Mouse (Mus musculus) olfactory bulb, adult 2 months (tissue): ENCODE data around the gene Cox6b2. TPM values are rescaled to one million over a fixed set of nuclear protein-coding genes. Genes with fewer than 3 reads are reported as not detected.
A peak's percentile ranks its signal among the peaks of the same experiment; 100 is the strongest.

ENCODE experiments used
- H3K27ac ChIP-seq: fragments of 200-500 bp; 2 replicates; pipeline ENCODE4 v1.5.1; 2012; ENCODE audit warnings: low read depth, low read length; ENCODE audit not compliant: insufficient read depth
- H3K4me1 ChIP-seq: fragments of 200-500 bp; 2 replicates; pipeline ENCODE4 v1.6.1; 2012; ENCODE audit warnings: low read length; ENCODE audit not compliant: control insufficient read depth, insufficient read depth
- H3K4me3 ChIP-seq: fragments of 200-500 bp; 2 replicates; pipeline ENCODE4 v1.5.1; 2012; ENCODE audit warnings: mild to moderate bottlenecking, low read depth, low read length, moderate library complexity; ENCODE audit not compliant: insufficient read depth
- CTCF ChIP-seq: fragments of 200-500 bp; IDR thresholded peaks from 2 replicates; pipeline ENCODE4 v1.5.1; 2012; ENCODE audit warnings: low read depth, mild to moderate bottlenecking, low read length, moderate library complexity; ENCODE audit not compliant: insufficient read depth
- POLR2A ChIP-seq: fragments of 200-500 bp; IDR thresholded peaks from 2 replicates; pipeline ENCODE4 v1.6.1; 2012; ENCODE audit warnings: mild to moderate bottlenecking, low read depth, low read length, moderate library complexity; ENCODE audit not compliant: insufficient read depth
- WGBS: fragments of 180-500 bp; shearing (Covaris S2); methylation state at CpG from one replicate; pipeline ENCODE4 v1.1.7; 2018; 5-methylcytosine and 5-hydroxymethylcytosine counted together
- polyA plus RNA-seq: library from polyadenylated mRNA; stranded (reverse); fragments of >200 nt; gene quantifications from 2 replicates; pipeline ENCODE4 v1.2.4, GENCODE M21; 2012; ENCODE audit warnings: low replicate concordance; ENCODE audit not compliant: missing spikeins, insufficient read depth, insufficient read length

Cox6b2 gene
- not detected in 2 replicates for polyA plus RNA-seq

DNA sequence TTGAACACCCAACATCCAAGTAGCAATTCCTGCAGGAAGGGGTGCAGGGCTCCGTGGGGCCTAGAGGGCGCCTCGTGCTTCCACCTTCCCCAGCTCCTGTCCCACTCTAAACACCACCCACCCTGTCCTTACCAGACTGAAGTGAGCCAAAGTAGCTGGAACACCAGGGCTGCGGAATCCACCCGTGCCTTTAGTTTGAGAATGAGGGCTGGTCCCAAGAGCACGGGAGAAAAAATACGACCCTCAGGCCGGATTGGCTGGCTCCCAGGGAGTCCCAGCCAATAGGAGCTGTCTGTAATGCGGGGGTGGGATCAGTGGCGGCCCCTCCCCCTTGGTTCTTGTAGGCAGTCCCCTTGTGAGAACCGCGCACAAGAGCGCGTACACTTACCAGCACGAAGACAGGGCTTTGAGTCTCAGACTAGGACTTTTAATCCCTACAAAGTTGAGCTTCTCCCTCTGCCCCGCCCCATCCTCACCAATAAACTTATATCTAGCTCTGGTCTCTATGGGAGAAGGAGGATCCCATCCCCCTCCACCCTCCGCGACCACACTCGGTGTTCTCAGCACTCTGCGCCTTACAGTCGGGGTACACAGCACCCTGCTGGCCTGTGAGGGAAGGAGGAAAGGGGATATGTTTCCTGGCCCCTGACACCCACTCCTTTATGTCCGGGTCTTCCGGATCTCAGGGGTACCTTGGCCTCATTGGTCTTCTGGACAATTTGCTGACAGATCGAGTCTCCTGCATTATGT is at the start of gene Cox6b2:
Gene Cox6b2 (minus strand): TSS at position 274 of the 750 bp plus-strand sequence.
- peak within 1 kb of the TSS; percentile 14 for H3K4me3 ChIP-seq
- no peak within 1 kb of the TSS for H3K27ac ChIP-seq
- WGBS = 6% methylated on average over 24 of the region's 24 CpGs

DNA sequence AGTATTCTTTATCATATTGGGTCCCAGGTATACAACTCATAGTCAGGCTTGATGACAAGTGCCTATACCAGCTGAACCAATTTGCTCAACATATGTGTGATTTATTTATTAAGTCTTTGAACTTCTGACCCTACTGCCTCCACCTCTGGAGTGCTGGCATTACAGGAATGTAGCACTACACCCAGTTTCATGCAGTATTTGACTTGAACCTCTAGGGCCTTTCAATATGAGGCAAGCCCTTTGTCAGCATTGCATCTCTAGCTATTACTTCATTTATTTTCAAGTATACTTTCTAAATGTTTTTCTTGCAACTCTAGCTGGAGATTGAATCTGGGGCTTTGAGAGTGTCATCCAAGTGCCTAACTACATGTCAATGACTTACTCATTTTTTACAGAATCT is 49.4 kb upstream of the Cox6b2 start:
- H3K27ac ChIP-seq = no peak overlapping the region
- no peak overlapping the region for H3K4me3 ChIP-seq
- TF ChIP-seq CTCF (no peak), POLR2A (no peak)
- H3K4me1 ChIP-seq = no peaks in the 10 kb centered on the region

More for the DNA sequence above, at the start of gene Cox6b2:
- TF ChIP-seq POLR2A (no peak), CTCF (no peak)
- H3K4me1 ChIP-seq = peaks cover 19% of the 10 kb centered on the region

DNA sequence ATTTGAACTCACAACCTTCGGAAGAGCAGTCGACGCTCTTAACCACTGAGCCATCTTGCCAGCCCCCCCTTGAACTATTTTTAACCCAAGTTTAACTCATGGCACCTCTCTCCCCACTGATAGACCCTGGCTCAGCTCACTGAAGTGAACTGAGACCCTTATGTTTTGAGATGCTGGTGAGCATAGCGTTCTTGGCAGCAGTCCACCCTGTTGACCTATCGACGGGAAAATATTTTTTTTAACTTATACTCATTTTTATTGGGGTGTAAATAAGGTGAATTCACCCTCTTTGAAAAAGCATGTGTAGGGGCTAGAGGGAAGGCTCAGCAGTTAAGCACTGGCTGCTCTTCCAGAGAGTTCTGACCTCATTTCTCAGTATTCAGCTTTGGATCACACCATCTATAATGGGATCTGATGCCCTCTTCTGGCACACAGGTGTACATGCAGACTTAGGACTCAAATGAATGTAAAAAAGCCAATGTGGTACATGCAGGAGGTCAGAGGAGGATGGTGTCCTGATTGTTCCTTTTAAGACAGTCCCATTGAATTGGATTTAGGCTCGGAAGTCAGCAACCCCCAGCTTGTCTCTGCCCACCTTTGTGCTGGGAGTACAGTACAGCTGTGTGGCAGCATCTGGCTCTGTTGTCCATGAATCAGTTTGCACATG is 43.0 kb upstream of the Cox6b2 start:
- H3K4me3 ChIP-seq = no peak overlapping the region
- H3K4me1 ChIP-seq = peaks cover 7% of the 10 kb centered on the region
- 57% methylated on average over 7 of the region's 7 CpGs for WGBS
- TF ChIP-seq CTCF (no peak), POLR2A (no peak)
- no peak overlapping the region for H3K27ac ChIP-seq

DNA sequence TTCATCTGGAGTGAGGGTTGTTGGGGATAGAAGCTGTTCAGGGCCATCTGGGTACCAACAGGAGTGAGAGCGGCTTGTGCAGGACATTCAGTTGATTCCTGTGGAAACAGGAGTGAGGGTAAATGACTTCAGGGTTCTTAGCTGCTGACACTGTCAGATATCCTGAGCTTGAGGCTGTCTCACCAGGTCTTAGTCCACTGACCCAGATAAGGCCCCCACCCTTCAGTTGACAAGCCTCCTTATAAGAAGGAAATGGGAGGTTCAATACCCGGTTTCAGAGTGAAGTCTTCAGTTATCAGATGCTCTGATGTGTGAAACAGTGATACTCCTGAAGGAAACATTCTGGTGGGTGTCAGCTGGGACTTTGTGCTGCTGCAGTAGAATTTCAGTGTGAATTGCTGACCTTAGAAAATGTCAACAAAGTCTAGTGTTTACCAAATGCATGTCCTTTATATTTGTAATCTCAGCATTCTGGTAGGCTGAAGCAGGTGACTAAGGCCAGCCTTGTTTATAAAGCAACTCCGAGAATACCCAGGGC is 41.8 kb upstream of the Cox6b2 start:
- Histone ChIP-seq H3K27ac (no peak overlapping the region), H3K4me1 (peaks cover 7% of the 10 kb centered on the region), H3K4me3 (no peak overlapping the region)
- no peak for TF ChIP-seq CTCF
- no peak for TF ChIP-seq POLR2A
- 84% methylated on average over 3 of the region's 3 CpGs for WGBS

DNA sequence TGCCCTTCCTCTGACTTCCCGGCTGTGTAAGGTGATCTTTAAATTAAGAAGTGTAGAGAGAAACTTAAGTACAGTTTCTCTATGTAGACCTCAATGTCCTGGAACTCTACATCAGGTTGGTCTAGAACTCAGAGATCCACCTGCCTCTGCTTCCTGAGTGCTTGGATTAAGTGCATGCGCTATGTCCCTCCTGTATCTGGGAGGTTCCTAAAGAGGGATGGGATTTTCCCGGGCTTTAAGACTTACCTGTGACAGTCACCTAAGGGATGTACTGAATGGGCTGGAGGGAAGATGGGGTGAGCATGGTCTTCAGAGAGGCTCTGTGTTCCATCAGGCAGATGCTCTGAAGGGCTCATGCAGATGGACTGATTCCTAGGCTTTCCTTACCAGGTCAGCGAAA is 40.8 kb upstream of the Cox6b2 start:
- H3K4me1 ChIP-seq = peaks cover 12% of the 10 kb centered on the region
- peak overlapping the region; percentile 91 for H3K4me3 ChIP-seq
- TF ChIP-seq CTCF (no peak), POLR2A (no peak)
- H3K27ac ChIP-seq = no peak overlapping the region
- WGBS = 47% methylated on average over 4 of the region's 4 CpGs

DNA sequence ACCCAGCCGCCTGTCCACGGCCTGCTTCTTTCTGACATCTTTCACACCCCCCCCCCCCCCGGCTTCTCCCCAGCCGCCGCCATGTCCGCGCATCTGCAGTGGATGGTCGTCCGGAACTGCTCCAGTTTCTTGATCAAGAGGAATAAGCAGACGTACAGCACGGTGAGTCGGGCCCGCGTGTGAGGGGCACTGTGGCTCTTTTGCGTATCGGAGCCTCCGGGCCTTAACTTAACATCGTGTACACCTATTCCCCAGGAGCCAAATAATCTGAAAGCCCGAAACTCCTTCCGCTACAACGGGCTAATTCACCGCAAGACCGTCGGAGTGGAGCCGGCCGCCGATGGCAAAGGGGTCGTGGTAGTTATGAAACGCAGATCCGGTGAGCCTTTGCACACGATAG is 40.4 kb upstream of the Cox6b2 start:
- WGBS = under 1% methylated on average over 31 of the region's 31 CpGs
- Histone ChIP-seq H3K4me3 (peak overlapping the region; percentile 91), H3K4me1 (peaks cover 15% of the 10 kb centered on the region), H3K27ac (0 out of 2 replicates have a peak overlapping the region, but pooled peaks have one; percentile 68)

DNA sequence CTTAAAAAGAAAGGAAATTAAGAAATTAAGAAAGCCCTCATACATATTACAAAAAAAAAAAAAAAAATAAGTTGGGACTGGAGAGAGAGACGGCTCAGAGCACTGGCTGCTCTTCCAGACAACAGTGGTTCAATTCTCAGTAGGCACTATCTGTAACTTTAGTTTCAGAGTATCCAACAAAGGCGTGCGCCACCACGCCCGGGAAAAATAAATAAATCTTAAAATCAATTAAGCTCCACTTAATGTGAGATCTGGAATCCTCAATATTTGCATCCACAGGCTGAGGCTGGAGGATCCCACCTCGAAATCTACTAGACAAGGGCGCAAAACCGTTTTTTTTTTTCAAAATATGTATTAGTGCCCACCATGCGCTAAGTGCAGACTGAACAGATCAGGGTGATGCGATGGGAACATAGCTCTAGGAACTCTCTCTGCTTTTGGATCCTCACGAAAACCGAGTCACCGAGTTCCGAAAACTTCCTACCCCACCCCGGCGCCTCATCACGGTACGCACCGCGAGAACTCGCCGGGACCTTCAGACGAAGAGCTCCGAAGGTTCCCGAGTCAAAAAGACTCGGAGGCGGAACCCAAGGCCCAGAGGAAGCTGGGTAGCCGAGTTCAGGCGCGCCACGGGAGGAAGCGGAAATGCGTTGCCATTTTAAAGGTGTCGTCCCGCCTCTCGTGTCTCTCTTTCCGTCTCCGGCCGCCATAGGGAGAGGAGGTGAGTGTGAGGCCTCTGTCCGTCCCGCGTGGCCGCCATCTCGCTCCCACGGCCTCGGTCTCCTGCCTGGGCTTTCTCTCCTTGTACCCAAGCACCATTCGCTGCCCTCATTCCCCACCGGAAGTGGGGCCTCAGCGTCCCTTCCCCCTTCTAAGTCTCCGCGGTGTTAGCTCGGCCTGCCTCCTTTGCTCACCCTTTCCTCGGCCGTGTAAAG is 39.7 kb upstream of the Cox6b2 start, which contains the start of gene Rpl28:
Gene Rpl28 (plus strand): TSS at position 597 of the 935 bp plus-strand sequence.
- H3K4me3 ChIP-seq = peak within 1 kb of the TSS; percentile 91
- peaks cover 16% of the 10 kb centered on the region for H3K4me1 ChIP-seq
- H3K27ac ChIP-seq = peak within 1 kb of the TSS; percentile 68
- WGBS = under 1% methylated on average over 53 of the region's 54 CpGs
- TF ChIP-seq CTCF (no peak), POLR2A (peak; percentile 96)

DNA sequence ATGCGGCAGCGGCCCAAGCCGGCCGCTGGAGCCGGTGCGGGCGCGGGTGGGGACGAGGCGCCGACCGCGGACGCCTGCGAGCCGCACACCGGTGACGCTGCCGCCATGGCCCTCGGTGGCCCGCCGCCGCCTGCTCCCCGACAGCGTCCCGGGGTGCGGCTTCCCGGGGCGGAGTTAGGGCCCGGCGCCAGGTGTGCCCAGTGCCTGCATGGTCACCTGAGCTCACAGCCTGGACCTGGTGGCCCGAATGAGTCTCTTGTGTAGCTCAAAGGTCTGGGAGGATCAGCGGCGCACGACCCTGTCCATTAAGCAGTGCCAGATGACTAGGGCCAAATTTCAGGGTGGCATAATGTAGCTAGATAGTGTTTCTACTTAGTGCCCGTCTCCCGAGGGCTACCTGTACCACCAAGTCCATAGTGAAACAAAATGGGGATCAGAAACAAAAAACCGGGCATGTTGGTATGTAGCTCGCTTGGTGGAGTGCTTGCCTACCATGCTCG is 36.6 kb upstream of the Cox6b2 start, which contains the start of gene Tmem238:
Gene Tmem238 (minus strand): TSS at position 221 of the 500 bp plus-strand sequence.
- TF ChIP-seq POLR2A = no peak
- no peak for TF ChIP-seq CTCF
- Histone ChIP-seq H3K4me1 (peaks cover 16% of the 10 kb centered on the region), H3K4me3 (peak within 1 kb of the TSS; percentile 53), H3K27ac (no peak within 1 kb of the TSS)
- 10% methylated on average over 40 of the region's 40 CpGs for WGBS
